Mouse (Mus musculus) right cerebral cortex, postnatal 10 days (tissue): ENCODE measurements around the gene R3hcc1l.

Experiments
- DNase-seq, 2 experiments: peaks; one replicate each; pipeline ENCODE4 v3.0.0; 2021; ENCODE audit warnings: low spot score in 2 of 2

The R3hcc1l gene

DNA sequence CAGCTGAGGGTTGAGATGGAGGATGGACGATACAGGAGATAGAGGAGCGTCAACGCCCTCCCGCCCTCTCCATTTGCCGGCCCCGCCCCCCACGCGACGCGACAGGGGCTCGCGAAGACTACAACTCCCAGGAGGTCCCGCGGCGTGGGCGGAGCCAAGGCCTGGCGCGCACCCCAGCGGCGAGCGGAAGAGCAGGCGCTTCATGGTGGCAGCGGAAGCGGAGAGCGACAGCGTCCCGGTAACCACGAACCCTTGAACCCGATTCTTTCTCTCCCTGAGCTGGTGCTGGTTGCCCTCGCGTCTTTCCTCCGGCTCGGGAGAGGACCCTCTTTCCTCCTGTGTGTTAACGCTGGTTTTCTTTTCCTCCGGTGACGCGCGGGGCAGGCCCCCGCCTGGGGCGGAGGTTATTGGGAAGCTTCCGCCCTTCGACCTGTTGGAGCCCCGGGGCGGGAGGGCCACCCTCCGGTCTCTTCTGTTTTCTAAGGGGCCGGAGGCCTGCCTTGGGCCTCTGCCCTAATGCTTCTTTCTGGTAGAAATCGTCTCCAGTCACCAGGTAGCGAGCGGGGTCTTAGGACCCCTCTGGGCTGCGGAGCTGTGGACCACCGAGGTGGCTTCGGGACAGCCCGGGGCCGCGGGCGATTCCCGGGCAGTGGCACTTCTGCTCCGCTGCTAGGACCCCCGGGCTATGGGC, at the start of gene R3hcc1l:
Gene R3hcc1l (plus strand): TSS at position 140 of the 691 bp plus-strand sequence.
- DNase-seq, result peak; percentile 97 to 99

DNA sequence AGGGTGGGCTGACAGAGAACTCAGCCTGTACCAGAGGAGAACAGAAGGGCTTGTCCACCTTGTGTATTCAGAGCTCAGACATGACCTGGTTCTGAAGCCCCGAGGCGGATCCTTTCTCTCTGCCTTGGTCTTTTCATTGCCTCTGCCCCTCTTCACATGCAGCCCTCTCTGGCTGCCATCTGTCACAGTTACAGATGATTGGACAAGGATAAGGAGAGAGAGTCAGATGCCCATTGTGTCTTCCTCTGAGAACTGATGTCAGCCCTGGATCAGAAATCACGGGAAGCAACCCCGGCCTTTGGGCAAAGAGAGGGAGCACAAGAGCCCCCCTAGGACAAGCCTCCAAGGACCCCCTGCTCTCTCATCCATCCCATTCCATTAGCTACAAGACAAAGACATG, 47.0 kb upstream of the R3hcc1l start:
- DNase-seq, result no peak

DNA sequence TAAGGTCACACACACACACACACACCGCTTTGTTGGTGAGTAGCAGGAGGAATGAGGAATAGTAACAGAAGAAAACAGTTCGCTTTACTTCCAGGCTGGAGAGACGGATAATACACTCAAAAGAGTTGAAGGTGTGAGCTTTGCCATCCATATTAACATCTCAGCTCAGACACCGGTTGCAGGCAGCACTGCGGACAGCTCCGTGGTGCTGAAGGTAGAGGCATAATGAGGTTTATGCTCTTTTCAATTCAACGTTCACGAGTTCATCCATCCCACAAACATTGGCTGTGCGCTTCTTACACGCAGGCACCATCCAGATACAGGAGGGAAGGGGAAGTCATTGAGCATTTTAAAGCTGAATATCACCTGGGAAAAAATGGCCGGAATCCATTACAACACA, 45.7 kb upstream of the R3hcc1l start:
- no peak for DNase-seq

DNA sequence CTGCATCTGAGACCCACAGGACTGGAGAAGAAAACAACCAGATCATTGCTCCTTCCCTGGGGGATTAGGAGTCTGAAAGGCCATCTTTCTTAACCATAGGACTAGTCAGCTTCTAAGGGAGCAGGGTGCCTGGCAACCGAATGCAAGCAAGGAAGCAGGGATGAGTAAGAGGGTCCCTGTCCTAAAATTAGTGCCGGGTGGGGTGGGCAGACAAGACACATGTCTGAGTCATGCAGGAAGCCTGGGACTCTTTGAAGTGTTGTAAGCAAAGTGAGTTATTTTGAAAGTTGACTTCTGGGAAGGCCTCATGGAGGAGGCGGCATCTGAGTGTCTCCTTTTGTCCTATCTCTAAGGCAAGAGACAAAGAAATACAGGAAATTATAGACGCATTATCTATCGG, 40.8 kb upstream of the R3hcc1l start:
- DNase-seq, result peak in 1 of 2 experiments; percentile 45

DNA sequence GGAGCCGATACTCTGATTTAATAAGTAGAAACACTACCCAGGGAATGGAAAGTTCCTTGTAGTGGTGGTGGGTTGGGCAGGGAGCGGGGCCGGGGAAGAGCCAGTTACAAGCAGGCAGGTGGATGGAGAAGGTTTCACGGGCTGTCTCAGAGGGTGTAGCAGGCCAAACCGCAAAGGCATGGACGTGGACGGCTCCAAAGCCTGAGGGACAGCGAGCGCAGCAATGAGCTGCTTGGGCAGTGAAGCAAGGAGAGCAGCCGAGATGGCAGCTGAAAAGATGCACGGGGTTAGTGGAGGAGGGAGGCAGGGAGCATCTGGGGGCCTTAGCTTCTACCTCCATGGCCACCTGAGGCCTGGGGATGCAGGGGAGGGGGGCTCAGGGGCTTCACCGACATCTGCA, 40.3 kb upstream of the R3hcc1l start:
- no peak for DNase-seq

DNA sequence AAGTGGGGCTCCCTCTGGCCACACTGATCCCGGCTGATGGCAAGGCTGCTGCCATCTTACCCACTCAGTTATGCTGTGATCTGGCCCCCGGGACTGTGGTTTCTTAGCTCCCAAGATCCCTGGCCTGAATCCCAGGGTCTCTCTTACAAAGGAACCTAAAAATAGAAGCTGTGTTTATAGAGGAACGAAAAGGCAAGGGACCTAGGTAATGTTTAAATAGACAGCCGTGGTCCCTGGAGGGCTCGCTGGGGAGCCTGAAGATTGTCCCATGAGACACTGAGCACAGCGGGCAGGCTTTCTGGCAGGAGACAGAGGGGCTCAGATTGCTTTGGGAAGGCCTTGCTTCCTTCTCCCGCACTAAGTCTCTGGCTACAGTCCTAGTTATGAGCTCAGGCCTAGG, 33.1 kb upstream of the R3hcc1l start:
- no peak for DNase-seq

DNA sequence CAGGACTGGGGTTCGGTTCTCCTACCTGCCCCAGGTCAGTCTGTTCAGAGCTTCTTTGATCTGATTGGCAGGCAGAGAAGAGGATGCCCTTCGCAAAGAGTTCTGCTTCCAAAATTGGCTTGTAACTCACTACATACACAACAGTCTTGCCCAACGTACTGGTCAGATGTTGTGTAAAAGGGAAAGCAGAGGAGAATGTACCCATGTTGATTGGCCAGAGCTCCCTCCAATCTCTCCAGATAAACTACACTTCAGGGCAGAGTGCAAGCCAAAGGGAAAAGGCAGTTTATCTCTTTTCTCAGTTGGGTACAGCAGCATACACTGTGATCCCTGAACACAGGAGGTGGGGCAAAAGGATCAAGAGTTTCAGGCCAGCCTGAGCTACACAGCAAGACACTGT, 31.3 kb upstream of the R3hcc1l start:
- no peak for DNase-seq

DNA sequence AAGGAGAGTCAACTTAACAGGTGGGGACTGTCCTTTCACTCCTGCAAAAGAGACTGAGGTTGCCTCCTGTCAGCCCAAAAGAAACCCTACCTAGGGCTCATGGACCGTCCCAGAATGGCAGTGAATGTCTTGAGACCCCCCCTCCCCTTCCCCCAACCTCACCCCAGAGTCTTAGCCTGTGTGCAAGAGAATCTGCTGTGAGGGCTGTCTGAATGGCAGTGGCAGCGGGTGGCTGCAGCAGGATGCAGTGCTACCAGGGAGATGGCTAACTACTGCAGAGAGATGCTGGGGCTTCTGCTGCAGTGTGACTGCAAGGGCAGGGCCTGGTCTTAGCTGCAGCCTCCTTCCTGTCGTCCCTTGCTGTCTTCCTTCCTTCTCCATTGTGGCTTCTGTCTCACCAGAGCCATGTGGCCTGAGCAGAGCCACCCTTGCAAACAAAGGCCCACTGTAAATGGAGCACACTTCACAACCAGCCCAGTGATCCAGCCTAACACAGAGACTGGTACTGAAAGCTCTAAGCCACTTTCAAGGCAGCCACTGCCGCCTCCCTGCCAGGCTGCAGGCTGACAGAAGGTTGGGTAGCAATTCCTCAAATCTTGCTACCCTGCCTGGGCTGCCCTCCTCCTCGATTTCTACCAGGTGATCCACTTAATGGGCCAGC, 25.2 kb upstream of the R3hcc1l start:
- DNase-seq, result peak in 1 of 2 experiments; percentile 44

DNA sequence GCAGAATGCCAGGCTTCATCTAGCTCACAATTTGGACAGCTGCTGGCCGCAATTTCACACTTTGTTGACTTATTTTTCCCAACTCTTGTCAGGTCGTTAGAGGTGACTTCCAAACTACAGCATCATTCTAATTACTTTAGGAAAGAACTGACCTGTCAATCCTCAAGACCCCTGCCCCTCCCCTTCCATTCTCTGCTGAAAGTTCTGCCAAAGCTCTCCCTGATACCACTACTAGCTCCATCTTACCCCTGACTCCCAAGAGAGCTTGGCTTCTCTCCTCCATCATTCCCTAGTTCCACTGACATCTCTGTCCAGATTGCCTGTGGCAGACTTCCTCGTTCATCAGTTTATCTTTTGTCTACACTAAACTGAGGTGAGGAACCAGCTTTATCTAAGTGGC, 14.4 kb upstream of the R3hcc1l start:
- DNase-seq, result no peak

DNA sequence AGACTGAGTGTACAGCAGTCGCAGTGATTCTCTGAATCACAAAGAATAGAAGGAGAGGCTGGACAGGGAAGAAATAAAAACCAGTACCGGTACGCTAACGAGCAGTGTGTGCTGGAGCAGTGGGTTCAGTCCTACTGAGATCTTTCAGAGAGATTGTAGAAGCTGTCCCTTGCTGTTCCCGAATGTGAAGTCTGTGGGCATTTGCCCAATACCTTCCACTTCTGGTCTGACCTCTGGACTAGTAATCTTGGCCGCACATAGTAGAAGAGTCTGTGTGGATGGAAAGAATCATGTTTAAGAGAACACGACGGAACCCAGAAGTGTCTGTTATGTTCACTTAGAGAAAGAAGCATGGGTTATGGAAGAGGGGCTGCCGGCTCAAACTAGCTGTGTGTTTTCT, 8.9 kb upstream of the R3hcc1l start:
- DNase-seq, result no peak

DNA sequence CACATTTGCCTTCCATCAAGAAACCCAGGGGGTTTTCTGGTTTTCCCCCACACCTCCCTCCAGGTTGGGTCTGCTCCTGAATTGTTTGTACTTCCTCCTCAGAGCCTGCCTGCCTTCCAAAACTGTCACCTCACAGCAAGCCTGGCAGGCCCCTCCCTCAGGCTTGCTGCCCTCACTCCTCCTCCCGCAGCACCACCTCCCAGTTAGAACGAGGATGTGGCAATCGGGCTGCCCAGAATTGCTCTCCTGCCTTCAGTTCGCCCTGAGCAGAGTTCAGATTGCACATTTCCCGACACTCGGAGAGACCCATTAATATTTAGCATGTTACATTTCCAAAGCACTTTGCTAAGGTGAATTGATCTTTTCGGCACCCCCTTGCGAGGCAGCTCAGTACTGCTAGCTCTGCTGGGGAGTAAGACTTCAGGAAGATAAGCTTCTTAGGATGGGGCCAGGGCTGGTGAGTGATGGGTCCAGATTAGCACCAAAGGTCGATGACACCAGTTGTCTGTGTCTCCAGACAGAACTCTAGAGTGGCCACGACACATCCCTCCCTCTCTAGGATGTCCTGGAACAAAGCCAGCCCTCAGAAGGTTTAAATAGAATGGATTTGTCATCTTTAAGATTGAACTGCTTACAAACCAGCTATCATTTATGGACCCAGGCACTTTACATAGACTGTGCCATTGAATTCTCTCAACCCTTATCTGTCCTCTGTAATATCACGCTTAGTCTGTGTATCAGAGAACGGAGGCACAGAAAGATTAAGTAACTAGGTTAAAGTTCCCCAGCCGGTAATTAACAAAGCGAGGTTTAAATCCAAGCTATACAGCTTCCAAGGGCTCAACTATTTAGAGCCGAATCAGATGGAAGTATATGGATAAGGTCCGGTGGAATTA, 8.0 kb upstream of the R3hcc1l start:
- DNase-seq, result no peak

DNA sequence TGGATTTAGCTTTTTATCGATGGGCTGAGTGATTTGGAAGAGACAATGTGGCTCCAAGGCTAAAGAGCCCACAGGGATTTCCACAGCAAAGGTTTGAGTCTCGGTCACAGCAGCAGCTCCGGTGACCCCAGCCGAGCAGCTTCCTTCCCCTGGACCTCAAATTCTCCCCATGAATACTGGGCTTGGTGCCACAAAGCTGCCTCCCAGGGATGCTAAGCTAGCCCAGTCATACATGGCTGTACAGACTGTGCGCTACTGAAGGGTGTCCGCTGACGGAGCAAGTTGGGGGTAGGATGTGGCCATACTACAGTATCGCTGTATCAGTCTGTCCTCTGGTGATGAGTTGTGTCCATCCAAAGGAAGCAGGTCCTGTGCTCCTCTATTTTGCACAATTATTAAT, 2.9 kb upstream of the R3hcc1l start:
- DNase-seq, result no peak

DNA sequence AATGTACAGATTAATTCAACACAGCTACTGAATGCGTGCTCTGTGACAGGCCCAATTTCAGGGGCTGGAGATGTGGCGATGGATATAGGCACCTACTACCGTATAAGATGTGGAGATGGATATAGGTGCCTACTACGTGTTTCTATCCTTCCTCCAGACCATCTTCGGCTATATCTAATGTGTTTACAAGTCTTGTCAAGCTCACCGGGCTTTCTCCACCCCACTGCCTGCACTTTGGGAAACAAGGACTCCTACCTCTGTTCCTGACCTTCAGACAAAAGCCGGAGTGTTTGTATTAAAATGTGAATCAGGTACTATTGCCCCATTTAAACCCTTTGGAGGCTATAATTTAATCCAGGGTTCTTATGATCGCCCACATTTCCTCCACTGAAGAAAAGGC, 2.4 kb upstream of the R3hcc1l start:
- DNase-seq, result no peak

DNA sequence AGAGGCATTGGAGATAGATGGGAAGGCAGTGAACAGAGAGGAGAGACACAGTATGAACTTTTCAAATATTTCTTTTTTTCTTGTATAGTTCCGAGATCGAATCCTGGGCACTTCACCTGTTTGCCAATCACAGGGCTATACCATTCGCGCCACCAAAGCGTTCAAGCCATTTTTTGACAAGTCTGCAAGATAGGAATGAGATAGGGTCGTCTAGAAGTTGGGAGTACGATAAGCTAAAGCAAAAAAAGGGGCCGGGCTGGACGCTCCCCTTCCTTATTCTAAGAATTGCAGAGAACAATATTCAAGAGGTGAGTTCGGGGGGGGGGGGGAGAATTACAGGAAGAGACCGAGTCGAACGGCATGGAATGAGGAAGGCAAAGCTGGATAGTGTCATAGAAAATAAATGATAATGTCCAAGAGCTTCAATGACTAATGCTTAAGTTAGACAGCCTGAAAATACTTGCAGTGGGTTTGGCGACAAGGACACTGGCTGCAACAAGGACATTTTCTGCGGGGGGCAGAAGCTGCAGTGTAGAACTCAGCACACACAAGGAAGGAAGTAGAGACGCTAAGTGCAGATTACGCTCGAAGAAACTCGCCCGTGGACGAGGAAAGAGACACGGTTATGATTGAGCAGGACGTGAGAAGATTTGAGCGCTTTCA, 471 bp upstream of the R3hcc1l start:
- DNase-seq, result no peak

DNA sequence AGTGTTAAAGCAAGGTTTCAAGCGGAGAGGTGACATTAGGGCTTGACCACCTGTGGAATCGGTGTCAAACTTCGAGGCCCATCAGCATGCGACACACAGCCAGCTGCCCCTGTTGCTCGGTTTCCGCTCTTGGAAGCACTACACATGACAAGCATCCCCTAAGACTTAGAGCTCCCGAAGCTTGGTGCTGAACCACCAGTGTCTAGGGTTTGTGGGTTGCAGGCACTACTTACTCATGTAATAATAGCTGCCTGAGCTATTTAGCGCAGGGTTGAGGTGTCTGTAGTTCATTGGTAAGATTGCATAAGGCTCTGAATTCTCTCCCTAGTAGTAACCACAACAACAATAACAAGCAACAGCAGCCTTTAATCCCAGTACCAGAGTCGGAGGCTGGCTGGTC, 1.2 kb downstream of the R3hcc1l start:
- no peak for DNase-seq

DNA sequence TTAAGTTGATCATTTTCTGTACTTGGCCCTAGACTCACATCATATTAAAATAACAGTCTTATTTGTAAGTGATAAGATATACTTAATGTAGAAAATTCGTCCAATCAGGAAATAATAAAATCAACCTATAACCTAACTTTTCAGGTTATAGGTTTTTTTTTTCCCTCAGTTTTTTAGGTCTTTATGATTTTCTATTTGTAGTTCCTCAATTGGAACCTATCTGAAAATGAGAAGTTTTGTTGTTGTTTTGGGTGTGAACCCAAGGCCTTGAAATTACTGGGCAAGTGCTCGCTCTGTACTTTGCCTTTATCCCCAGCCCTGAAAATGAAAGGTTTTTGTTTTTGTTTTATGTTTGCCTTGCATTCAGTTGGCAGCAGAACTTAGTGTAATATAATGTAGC, 6.1 kb downstream of the R3hcc1l start:
- DNase-seq, result no peak

DNA sequence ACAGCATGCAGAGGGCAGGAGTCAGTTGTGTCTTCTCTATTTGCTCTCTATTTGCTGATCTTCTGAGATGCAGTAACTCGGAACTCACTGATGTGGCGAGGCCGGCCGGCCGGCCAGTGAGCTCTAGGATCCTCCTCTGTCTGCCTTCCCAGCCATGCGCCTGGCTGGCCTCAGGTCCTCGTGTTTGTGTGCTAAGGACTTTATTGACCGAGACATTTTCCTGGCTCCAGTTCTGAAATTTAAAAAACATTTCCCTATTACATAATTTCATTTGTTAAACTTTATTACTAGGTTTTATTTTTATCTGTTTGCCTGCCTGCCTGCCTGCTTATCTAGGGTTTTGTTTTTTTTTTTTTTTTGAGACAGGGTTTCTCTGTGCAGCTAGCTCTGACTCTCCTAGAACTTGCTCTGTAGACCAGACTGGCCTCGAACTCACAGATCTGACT, 11.5 kb downstream of the R3hcc1l start:
- no peak for DNase-seq

DNA sequence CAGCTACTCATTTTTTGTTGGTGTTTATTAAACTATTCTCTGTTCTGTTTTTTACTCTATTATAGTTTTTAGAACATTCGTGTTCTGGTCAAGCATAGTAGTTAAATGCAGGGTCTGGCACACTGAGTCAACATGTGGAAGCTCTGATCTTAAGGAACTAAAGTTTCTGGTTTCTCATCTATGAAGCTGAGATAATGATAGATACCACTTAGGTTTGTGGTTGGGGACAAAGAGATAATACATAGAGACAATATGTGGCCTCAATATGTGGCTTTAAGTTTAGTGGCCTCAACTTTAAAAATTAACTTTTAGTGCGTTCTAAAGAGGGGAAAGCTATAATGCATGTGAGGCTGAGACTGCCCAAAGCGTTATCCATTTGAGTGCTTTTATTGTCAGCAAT, 15.9 kb downstream of the R3hcc1l start:
- no peak for DNase-seq

DNA sequence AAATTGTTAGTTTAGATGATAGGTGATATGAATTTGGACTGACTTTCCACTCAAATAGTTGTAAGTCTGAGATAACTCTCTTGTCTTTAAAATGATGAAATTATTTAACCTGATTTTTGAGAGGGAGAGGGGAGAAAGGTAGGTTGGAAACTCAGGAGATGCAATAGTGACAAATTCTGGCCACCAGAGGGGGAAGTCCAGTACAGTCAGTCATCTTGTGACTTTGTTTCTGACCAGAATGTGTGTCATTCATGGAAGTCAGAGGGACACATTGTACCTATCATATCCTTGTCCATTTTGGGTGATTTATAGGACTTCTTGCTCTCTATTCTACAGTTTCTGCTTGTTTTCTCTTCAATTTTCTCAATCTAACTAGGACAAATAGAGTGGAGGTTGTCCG, 19.0 kb downstream of the R3hcc1l start:
- DNase-seq, result no peak

DNA sequence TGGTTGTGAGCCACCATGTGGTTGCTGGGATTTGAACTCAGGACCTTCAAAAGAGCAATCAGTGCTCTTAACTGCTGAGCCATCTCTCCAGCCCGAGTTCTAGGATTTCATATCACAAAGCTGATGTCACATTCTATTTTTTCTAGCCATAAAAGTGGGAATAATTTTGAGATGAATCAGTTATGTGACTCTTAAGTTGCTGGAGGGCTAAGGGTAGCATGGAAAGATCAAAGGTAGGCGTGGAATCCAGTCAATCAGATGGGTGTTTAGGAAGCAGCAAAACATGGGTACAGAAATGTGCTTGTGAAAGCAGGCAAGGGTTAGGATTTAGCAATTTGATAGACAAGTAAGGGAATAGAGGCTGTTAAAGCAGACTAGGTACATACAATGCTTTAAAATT, 20.4 kb downstream of the R3hcc1l start:
- DNase-seq, result no peak

DNA sequence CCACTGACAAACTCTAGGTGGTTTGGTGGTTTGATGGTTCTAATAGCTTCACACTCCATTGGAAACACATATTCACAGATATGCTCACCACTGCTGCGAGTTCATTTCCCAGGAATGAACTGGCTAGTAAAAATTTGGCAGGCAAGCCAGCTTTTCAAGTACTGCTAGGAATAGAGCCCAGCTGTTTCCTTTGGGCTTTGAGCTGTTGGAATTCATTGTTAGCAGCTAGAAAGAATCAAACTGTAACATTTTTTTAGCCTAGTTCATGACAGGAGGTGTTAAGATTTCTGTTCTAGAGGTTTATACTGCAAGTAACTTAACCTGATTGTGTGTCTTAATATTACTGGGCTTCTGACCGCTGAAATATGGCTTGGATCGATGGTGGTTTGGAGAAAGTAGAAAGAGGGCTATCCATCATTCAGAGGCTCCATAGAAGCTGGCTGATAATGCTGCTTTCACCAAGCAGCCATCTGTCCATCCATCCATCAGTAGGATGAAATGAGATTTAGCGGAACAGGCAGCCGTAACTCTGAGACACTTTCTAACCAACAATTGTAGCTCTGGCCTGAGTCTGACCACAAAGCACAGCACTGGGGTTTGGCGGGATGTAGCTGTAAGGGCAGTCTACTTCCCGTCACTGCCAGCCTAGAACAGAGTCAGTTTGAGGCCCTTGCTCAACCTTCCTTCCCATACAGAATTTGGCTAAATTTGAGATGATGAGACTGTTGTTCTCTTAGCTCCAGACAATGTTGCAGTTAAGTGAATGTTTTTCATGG, 21.0 kb downstream of the R3hcc1l start:
- DNase-seq, result no peak
